Mouse (Mus musculus) urinary bladder, postnatal 0 days (tissue): Measurements from ENCODE around the gene Cebpg. TPM values are rescaled to one million over a fixed set of nuclear protein-coding genes. Genes with fewer than 3 reads are reported as not detected.

ENCODE experiments used
- microRNA-seq: library from miRNA; unstranded; fragments of <30 nt; microRNA quantifications from one replicate; pipeline ENCODE4, GENCODE M21; 2016
- polyA plus RNA-seq: library from polyadenylated mRNA; unstranded; fragments of >200 nt; fragmentation: Nextera tagmentation; extraction: Ambion mirVana; gene quantifications from 2 replicates; pipeline ENCODE4 v1.2.1, GENCODE M21; 2015

Gene Cebpg
- 25.3 and 27.1 TPM in 2 replicates for polyA plus RNA-seq

DNA sequence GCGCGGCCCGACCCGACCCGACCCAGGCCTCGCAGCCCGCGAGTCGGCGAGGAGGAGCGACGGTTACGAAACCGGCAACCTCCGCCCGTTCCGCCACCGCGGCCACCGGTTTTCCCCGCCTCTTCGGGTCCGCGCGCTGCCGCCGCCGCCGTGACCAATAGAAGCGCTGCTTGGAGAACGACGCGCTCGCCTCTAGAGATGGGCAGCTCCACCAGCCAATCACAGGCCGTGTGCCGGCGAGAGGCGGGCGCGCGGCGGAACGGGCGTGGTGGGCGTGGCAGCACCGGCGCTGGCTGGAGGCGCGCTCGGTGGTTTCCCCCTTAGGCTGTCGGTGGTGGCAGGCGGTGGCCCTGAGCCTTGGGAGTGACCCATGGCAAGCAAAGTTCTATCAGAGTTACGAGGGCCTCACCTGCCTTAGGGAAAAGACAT is at the start of gene Cebpg:
Gene Cebpg (minus strand): TSS at position 138 of the 429 bp plus-strand sequence.

Small RNA genes within 50 kb of the gene (microRNA-seq; reads per million reads assigned to microRNA genes)
- gene Gm25033 = not detected

Other genes starting within 250 kb of the Cebpg start
- 1.4 and 1.8 TPM in 2 replicates for gene Chst8, start 243.9 kb downstream of the Cebpg start, polyA plus RNA-seq
- gene Pepd, start 144.2 kb downstream of the Cebpg start, polyA plus RNA-seq = 51.0 and 51.3 TPM in 2 replicates
- 1.6 and 4.1 TPM in 2 replicates for gene Cebpa, start 62.7 kb upstream of the Cebpg start, polyA plus RNA-seq
- gene Slc7a10, start 129.8 kb upstream of the Cebpg start, polyA plus RNA-seq = 3.2 and 4.0 TPM in 2 replicates
- gene Lrp3, start 158.9 kb upstream of the Cebpg start, polyA plus RNA-seq = 3.0 and 3.2 TPM in 2 replicates